ENCODE assay signal across 31 mouse cellular contexts in genomic region chr2:126275511-126275910, GRCm38 (mm10).
DNase-seq lines count a peak whose midpoint lies in the region; ATAC-seq and TF ChIP-seq lines count a peak whose summit lies in the region.
"Had no signal": no experiment of that assay in that cellular context is flagged by ENCODE, and none has a peak within 500 bp of the region (broad histone marks: within the 10 kb centered on the region; RNA-seq: fewer than 3 reads in every experiment).

No protein-coding gene starts in this region.

- no peak overlapping the region for H3K4me2 ChIP-seq in limb, embryonic 14.5 days (replicated peaks; ENCODE audit: low read depth, low read length, severe bottlenecking)
- H3K4me2 ChIP-seq in intestine, embryonic 15.5 days (replicated peaks) = no peak overlapping the region
- H3K4me2 ChIP-seq: forebrain, embryonic 13.5 days; heart, embryonic 11.5 days; hindbrain, embryonic 12.5 days; limb, embryonic 13.5 days; liver, embryonic 13.5 days; midbrain, embryonic 13.5 days; neural tube, embryonic 13.5 days had no signal

- no peak for ATAC-seq in limb, embryonic 14.5 days (ENCODE audit: low FRiP score, low read depth)
- ATAC-seq in intestine, embryonic 15.5 days = no peak
- ATAC-seq: forebrain, embryonic 13.5 days; hindbrain, postnatal 0 days; intestine, embryonic 16.5 days; lung, postnatal 0 days; midbrain, embryonic 13.5 days had no signal

- no peak overlapping the region for H3K9ac ChIP-seq in limb, embryonic 14.5 days (ENCODE audit: low read depth, low read length, severe bottlenecking)
- H3K9ac ChIP-seq in intestine, embryonic 15.5 days = no peak overlapping the region
- H3K9ac ChIP-seq: forebrain, embryonic 13.5 days; hindbrain, embryonic 12.5 days; limb, embryonic 13.5 days; liver, embryonic 13.5 days; midbrain, embryonic 13.5 days; neural tube, embryonic 13.5 days had no signal

- H3K9me3 ChIP-seq in limb, embryonic 14.5 days (ENCODE audit: control insufficient read depth, low read length) = no peaks in the 10 kb centered on the region
- H3K9me3 ChIP-seq in limb, embryonic 10.5 days (replicated peaks) = no peaks in the 10 kb centered on the region
- H3K9me3 ChIP-seq in intestine, embryonic 15.5 days = no peaks in the 10 kb centered on the region
- H3K9me3 ChIP-seq: forebrain, embryonic 13.5 days; hindbrain, embryonic 12.5 days; limb, embryonic 13.5 days; liver, embryonic 13.5 days; midbrain, embryonic 13.5 days; neural tube, embryonic 13.5 days had no signal

- H3K4me3 ChIP-seq in limb, embryonic 14.5 days (replicated peaks; ENCODE audit: low read length) = no peak overlapping the region
- no peak overlapping the region for H3K4me3 ChIP-seq in limb, embryonic 10.5 days
- H3K4me3 ChIP-seq in intestine, embryonic 15.5 days (replicated peaks) = no peak overlapping the region
- H3K4me3 ChIP-seq: forebrain, embryonic 13.5 days; hindbrain, embryonic 12.5 days; limb, embryonic 13.5 days; liver, embryonic 13.5 days; midbrain, embryonic 13.5 days; neural tube, embryonic 13.5 days had no signal

- H3K4me1 ChIP-seq in limb, embryonic 14.5 days (ENCODE audit: control insufficient read depth, insufficient read depth, low read length) = no peaks in the 10 kb centered on the region; the same call in 1 of the 2 replicates
- H3K4me1 ChIP-seq in limb, embryonic 10.5 days = no peaks in the 10 kb centered on the region
- H3K4me1 ChIP-seq in intestine, embryonic 15.5 days (replicated peaks) = no peaks in the 10 kb centered on the region
- H3K4me1 ChIP-seq: forebrain, embryonic 13.5 days; hindbrain, embryonic 12.5 days; liver, embryonic 13.5 days; midbrain, embryonic 13.5 days; neural tube, embryonic 13.5 days had no signal

- no peaks in the 10 kb centered on the region for H3K36me3 ChIP-seq in limb, embryonic 14.5 days (ENCODE audit: control insufficient read depth, insufficient read depth, low read length)
- no peaks in the 10 kb centered on the region for H3K36me3 ChIP-seq in limb, embryonic 10.5 days
- no peaks in the 10 kb centered on the region for H3K36me3 ChIP-seq in intestine, embryonic 15.5 days
- H3K36me3 ChIP-seq: hindbrain, embryonic 12.5 days; limb, embryonic 13.5 days; liver, embryonic 13.5 days; midbrain, embryonic 13.5 days; neural tube, embryonic 13.5 days had no signal

- no peak for TF ChIP-seq POLR2A in limb, embryonic 14.5 days (IDR thresholded peaks at IDR 0.05; ENCODE audit: borderline replicate concordance, extremely low read depth, insufficient read depth, insufficient read length)

- peak overlapping the region; percentile 28; the same call in 1 of the 2 replicates for H3K27ac ChIP-seq in limb, embryonic 14.5 days (replicated peaks; ENCODE audit: low read depth, low read length)
- no peak overlapping the region for H3K27ac ChIP-seq in limb, embryonic 10.5 days
- no peak overlapping the region for H3K27ac ChIP-seq in intestine, embryonic 15.5 days
- H3K27ac ChIP-seq: forebrain, embryonic 13.5 days; hindbrain, embryonic 12.5 days; hindbrain, postnatal 0 days; kidney, postnatal 0 days; limb, embryonic 13.5 days; liver, embryonic 13.5 days; macrophage; midbrain, embryonic 13.5 days; neural tube, embryonic 13.5 days had no signal

- 76% methylated on average over 3 of the region's 3 CpGs for WGBS in limb, embryonic 14.5 days
- WGBS in limb, embryonic 10.5 days = 89% methylated on average over 3 of the region's 3 CpGs
- WGBS in intestine, embryonic 15.5 days = 65% methylated on average over 3 of the region's 3 CpGs

- no peaks in the 10 kb centered on the region for H3K27me3 ChIP-seq in limb, embryonic 14.5 days (ENCODE audit: control insufficient read depth, insufficient read depth, low read length)
- H3K27me3 ChIP-seq in limb, embryonic 10.5 days (ENCODE audit: low read depth, poor library complexity, severe bottlenecking) = no peaks in the 10 kb centered on the region
- H3K27me3 ChIP-seq in intestine, embryonic 15.5 days (replicated peaks) = no peaks in the 10 kb centered on the region
- H3K27me3 ChIP-seq: forebrain, embryonic 13.5 days; hindbrain, embryonic 12.5 days; limb, embryonic 13.5 days; liver, embryonic 13.5 days; midbrain, embryonic 13.5 days; neural tube, embryonic 13.5 days had no signal

- DNase-seq in adrenal gland, adult 8-10 months = peak; percentile 7
- no peak for DNase-seq in adrenal gland, adult 18-20 months (ENCODE audit: low spot score in 2 of 2)
- peak; percentile 31 for DNase-seq in limb, embryonic 14.5 days (ENCODE audit: low spot score)
- no peak for DNase-seq in limb, embryonic 10.5 days (ENCODE audit: low spot score)
- peak; percentile 5 to 12 for DNase-seq in adrenal gland, postnatal 36 days
- DNase-seq in cerebellum, postnatal 14 days = no peak
- DNase-seq: cerebellum, adult 8-10 months; cerebellum, postnatal 36 days; gastrocnemius, postnatal 25 days; heart, adult 18-20 months; heart, postnatal 36 days; kidney, adult 8-10 months; layer of hippocampus, adult 9-11 months; liver, embryonic 13.5 days; lung, adult 18-20 months; retina, postnatal 1 day; right cerebral cortex, postnatal 14 days; thymus, adult 18-20 months; thymus, postnatal 25 days had no signal

Comparison
In these comparisons a context has a peak if more than half of its experiments do, and no peak if none do; other contexts are left out.
1. DNase-seq: peak in adrenal gland, adult 8-10 months (single experiment), limb, embryonic 14.5 days (single experiment) and adrenal gland, postnatal 36 days (2 of 2); none in adrenal gland, adult 18-20 months (0 of 2), limb, embryonic 10.5 days (single experiment) and cerebellum, postnatal 14 days (0 of 2).